Mouse (Mus musculus): ENCODE measurements around the gene Ostn.

Gene Ostn

GRCm38 (mm10) chr16:27387634-27388611 is 80.6 kb downstream of the Ostn start:
- DNase-seq (ENCODE audit: low spot score in 2 of 2), result peak; percentile 9 to 23

- DNase-seq (ENCODE audit: low spot score in 2 of 2), result peak; percentile 54 to 69
Observed at GRCm38 (mm10) chr16:27388761-27389451, 81.6 kb downstream of the Ostn start, which contains the start of gene Ccdc50. Gene Ccdc50, plus strand, starts transcription at chr16:27388869.

DNA sequence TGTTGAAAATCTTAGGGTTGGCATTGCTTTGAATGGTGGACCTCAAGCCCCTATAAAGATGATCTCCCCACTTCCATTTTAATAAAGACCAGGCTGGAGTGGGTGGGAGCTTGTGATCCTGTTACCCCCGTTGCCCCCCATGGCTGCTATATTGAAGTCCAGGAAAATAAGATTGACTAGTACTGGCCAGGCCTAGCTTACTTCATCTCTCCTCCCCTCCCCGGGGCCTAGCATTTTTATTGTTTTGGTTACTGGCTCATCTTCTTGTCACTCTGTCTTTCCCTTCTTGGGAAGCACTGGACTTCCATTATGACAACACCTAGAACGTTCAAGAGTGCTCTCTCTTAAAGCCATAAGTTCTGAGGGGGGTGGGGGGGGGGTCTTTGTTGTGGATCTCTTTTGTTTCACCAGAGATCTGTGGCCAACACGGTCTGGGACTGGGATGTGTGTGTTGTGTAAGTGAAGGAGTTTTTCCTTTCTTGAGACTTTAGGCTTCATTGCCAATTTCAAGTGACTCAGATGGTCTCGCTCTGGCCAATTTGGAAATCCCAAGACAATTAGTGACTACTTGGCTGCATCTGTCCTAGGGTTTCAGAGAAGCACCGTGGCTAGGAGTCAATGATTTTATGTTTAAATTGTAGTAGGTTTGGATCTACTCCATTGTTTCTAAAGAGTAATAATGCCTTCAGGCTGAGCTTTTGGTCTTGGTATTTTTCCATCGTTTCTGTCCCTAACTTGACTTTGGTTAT is 82.4 kb downstream of the Ostn start:
- peak in 1 of 2 experiments; percentile 10 for DNase-seq (ENCODE audit: low spot score in 2 of 2)

DNA sequence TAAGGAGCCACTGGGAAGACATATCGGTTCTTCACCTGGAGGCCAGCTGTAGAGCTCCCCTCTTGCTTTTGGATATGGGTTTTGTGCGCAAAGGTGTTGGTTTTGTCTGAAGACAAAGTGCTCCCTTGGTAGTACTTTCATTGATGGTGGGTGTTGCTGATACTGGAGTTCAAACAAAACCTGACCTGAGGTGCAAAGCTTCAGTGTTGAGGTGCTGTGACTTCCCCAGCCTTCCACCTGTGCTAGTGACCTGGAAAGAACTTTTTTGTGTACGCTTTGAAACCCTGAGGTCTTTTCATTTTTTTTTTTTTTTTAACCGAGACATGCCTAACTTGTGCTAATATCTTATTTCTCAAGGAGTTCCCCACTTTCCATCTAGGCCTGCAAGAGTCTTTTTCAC is 83.0 kb downstream of the Ostn start:
- DNase-seq (ENCODE audit: low spot score in 2 of 2), result no peak

DNA sequence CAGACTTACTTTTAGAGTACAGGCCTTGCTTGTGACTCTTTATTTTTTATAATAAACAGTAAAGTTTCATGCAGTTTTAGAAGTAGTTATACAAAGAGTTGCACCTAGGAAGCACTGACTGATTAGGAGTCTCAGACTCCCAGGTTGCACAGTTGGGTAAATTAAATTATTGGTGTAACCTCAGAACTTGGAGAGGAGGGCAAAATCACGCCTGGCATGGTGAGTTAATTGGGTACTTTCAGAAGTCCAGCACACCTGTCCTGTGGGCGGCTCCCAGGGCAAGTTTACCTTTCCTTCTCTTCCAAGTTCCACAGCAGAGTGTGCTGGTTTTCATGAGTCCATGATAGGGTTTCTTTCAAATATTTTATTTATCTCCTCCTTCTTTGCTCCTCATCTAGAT is 84.6 kb downstream of the Ostn start:
- no peak for DNase-seq (ENCODE audit: low spot score in 2 of 2)

- no peak for DNase-seq (ENCODE audit: low spot score in 2 of 2)
Observed at GRCm38 (mm10) chr16:27395251-27396037, 88.2 kb downstream of the Ostn start.

DNA sequence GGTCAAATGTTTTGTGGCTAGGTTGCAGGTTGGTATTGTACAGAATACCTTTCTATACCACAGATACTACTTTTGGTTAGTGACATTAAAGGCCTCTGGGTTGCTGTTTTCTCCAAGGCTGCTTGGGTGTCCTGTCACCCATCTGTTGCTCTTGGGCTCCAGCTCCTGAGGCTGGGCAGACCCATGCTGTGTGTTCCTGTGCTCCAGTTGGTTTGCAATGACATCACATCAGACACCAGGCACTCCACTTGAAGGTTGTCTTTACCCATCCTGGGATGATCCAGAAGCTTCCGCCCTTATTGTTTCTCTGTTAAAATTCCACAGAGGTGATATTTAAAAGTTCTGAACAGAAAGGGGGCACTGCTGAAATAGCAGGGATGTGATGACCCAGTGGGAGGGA is 89.7 kb downstream of the Ostn start:
- DNase-seq (ENCODE audit: low spot score in 2 of 2), result no peak

DNA sequence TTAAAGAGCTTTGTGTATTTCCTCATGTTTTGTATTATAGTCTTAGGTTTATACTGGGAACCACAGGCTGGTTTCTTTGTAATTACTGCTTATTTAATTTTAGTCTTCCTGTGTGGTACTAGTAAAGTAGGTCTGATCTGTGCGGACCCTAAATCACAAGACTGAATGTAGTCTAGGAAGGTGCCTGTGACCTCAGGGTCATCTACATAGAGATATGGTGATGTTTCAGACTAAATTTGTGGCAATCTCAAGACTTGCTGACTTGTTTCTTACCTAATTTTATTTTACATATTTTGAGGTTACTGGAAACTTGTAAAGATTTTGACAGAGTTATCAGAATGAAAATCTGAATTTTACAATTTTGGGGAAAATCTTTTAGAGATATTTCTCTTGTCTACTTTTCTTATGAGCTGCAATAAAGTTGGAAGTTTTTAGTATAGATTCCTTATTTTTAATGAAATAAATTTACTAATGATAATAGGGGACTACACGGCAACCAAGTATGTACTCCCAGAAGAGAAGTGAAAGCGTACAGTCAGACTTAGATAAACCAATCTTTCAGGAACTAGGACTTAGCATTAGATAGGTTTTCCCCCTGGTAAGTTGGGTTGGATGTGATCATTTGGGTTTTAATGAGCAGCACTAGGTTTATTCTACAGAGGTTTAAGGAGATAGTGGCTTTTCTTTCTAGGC is 91.9 kb downstream of the Ostn start:
- no peak for DNase-seq (ENCODE audit: low spot score in 2 of 2)

GRCm38 (mm10) chr16:27399719-27400253 is 92.5 kb downstream of the Ostn start:
- DNase-seq (ENCODE audit: low spot score in 2 of 2), result no peak

Data from spleen, postnatal 10 days (tissue).